Mouse (Mus musculus) frontal cortex, postnatal 10 days (tissue): Measurements from ENCODE around the gene Gm21083.
"Not testable (repeated sequence)": the region's sequence is repeated elsewhere in the genome, so short reads cannot be mapped to it uniquely, and the experiment has no call there.

ENCODE experiments used
- DNase-seq, 2 experiments: peaks; one replicate each; pipeline ENCODE4 v3.0.0; 2022; ENCODE audit warnings: low spot score in 2 of 2, mixed read lengths in 1 of 2

Gene Gm21083

GRCm38 (mm10) chr5:15628136-15628535 lies 51.0 kb downstream of the Gm21083 start:
- DNase-seq: not testable (repeated sequence)

- peak in 1 of 2 experiments; percentile 7 for DNase-seq
Measured at GRCm38 (mm10) chr5:15630068-15630467, 52.9 kb downstream of the Gm21083 start.
